Mouse (Mus musculus): ENCODE measurements around the gene Abcb4. TPM values are rescaled to one million over a fixed set of nuclear protein-coding genes. Genes with fewer than 3 reads are reported as not detected.
"Not testable (repeated sequence)": the region's sequence is repeated elsewhere in the genome, so short reads cannot be mapped to it uniquely, and the experiment has no call there.

The Abcb4 gene
- total RNA-seq (2015; ENCODE audit: low replicate concordance) (218 and 229 TPM in 2 replicates), total RNA-seq (2017; ENCODE audit: low replicate concordance) (428 and 435 TPM in 2 replicates)

DNA sequence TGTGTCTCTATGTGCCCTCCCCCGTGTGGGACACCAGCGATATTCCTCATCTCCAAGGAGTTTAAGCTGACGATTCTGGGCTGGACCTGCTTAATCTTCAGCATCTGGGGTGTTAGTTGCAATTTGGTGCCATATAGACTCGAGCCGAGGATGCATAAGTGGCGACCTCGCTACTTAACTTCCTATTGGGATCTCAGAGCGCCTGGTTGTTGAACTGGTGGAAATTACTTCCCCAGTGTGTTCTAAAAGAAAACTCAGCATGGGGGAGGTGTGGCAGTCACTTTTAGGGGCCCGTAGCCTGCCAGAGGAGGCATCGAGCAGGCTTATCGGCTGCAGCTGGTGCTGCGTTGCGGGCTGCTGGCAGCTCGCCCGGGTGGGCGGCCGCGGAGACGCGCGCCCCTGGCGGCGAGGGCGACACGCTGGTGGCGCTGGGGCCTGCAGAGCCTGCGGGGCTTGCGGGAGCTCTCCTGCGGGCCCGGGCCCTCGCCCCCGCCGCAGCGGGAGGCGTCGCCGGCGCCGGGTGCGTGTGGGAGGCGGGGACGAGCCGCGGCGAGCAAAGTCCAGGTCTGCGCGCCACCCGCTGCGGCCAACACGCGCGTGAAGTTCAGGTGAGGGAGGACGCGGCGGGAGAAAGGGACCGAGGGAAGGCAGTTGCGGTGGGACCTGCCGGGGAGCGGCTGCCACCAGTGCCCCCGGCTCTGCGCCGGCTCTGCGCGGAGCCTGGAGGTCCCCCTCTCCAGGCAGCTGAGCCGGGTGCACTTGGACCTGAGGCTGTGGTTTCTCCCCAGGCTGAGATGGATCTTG, at the start of gene Abcb4:
TSS of gene Abcb4 (plus strand) at position 418 of the 804 bp plus-strand sequence.
- peak; percentile 79 for ATAC-seq (replicated peaks; ENCODE audit: low FRiP score, poor library complexity, severe bottlenecking)

DNA sequence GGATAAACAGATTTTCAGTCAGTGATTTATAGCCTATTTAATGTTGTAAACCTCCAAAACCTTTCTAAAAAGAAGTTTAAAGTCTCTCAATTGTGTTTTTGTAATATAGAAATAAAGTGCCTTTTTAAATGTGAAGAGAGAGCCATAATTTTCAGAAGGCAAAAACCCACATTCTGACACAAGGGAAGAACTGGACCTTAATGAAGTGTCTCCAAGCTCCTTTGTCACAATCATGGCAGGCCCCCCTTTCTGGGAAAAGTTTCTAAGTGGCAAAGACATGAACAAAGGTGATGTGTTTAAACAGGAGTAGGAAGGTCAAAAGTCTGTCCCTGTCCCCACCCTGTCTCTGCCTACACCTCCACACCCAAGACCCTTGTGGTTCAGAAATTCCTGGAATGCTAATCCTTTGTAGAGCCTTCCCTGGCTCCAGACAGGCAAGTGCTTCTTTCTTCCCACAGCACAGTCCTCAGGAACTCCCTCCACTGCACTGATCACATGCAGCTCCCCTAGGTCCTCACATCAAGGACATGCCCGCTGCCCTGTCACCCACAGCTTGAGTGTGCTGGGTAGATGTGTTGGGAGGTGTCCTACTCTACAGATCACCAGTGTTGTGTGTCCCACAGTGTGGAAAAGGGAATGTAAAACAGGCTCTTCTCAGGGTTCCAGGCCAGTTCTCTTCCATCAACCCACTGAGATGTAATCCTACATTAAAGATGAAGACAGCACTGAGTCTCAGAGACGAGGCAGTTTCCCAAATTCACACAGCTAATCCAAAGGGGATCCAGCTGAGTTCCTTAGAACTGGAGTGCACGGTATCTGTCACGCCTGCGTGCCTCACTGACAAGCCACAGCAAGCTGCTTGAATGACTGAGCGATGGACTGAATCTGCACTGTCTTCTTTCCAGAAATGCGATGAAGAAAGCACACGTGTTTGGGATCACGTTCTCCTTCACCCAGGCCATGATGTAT, 44.6 kb upstream of the Abcb4 start:
- 0 out of 2 replicates have a peak, but pooled peaks have one; percentile 19 for ATAC-seq (replicated peaks; ENCODE audit: low FRiP score, poor library complexity, severe bottlenecking)

DNA sequence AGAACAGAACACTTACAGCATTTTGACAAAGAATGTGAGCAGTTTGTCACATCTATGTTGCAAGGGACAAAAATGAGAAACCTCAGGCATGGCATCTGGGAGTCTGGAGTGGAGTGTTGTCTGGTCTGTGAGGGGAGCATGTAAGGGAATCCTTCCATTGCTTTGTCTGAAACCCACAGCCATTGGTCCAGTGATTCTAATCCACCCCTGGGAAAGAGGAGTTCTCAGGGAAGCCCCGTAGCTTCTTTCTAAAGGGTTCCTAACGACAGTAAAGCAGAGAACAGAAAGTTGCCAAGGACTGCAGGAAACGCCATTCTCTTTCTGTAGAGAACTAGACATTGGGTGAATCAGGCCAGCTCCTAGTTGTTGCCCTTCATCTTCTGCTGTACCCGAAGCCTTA, 42.7 kb upstream of the Abcb4 start:
- ATAC-seq (replicated peaks; ENCODE audit: low FRiP score, poor library complexity, severe bottlenecking) = no peak

DNA sequence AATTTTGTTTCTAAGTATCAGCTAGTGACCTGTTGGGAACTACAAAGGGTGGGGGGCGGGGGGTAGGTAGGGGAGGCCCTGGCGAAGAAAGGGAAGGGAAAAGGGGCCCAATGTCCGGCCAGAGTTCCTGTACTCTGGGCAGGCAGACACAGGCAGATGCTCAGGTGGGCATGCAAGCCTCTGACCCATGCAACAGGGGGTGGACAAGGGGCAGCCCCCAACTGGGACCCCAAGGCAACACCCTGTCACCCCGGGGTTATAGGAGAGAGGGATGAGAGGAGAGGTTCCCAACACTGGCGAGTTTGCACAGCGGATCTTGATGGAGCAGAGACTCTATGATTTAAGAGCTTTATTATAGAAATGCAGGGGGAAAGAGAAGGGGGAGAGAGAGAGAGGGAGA, 36.3 kb upstream of the Abcb4 start:
- ATAC-seq (replicated peaks; ENCODE audit: low FRiP score, poor library complexity, severe bottlenecking) = no peak

DNA sequence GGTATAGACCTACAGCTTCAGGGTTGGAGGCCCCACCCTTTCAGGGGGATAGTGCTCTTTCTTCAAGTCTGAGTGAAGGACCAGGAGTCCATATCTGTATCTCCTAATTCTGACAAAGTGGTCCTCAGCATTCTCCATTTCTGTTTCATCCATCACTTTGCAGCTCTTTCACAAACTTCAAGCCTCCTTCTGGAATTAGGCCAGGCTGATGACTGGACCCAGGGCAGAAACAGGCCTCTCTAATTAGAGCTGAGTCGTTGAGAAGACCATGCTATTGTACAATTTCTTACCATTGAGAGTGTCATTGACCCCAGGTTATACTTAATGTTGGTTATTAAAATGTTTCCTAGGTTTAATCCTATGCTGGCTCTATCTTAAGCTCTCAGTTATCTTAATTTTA, 31.7 kb upstream of the Abcb4 start:
- no peak for ATAC-seq (replicated peaks; ENCODE audit: low FRiP score, poor library complexity, severe bottlenecking)

DNA sequence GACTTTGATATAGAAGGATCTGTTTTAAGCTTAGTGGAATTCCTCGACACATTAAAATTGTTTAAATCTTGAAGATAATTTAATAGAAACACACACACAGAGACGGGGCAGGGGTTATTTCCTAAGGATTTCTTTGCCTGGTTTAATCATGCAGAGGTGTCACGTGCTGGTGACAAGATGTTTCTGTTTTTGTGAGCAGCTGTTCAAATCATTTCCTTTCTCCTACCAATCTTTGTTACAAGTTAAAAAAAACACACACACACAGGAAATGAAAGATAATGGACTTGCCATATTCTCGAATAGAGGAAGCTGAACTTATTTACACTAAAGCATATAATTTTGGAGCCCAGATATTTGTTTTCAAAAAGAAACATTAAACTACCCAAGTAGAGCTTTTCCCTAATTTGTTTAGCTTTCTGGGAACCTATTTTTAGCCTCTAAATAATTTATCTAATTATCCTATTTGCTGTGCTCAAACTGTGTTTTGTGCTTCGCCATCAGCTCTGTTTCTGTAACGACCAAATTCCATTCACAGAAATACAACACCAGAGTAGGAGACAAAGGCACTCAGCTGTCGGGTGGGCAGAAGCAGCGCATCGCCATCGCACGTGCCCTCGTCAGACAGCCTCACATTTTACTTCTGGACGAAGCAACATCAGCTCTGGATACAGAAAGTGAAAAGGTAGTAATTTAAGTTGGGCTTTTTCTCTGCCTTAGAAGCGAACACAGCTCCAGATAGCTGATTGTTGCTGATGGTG, 29.8 kb upstream of the Abcb4 start:
- no peak for ATAC-seq (replicated peaks; ENCODE audit: low FRiP score, poor library complexity, severe bottlenecking)

DNA sequence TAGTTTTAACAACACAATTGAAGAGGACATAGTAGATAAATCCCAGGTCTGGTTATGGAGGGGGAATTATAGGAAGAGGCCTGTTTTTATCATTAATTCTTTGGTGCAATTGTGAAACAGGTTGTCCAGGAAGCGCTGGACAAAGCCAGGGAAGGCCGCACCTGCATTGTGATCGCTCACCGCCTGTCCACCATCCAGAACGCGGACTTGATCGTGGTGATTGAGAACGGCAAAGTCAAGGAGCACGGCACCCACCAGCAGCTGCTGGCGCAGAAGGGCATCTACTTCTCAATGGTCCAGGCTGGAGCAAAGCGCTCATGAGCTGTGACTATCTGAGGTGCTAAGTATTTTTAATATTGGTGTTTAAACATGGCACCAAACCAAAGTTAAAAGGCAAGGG, 27.9 kb upstream of the Abcb4 start:
- not testable (repeated sequence) for ATAC-seq (replicated peaks; ENCODE audit: low FRiP score, poor library complexity, severe bottlenecking)

DNA sequence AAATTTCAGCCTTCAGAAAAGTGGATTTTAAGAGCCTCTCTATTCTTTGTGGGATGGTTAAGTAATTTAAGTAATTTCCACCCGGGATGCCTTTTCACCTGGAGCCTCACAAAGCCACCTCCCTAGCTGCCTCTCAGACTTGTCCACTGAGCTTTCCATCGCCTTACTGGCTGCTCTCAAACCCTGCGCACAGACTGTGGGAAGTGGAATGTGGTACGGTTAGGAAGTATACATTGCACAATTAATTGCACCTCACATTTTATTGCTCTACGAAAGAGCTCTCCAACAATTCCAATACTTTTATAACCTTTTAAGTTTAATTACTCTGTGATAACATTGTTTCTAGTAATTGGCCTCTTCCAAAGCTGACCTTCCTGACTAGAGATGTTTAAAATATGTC, 27.2 kb upstream of the Abcb4 start:
- ATAC-seq (replicated peaks; ENCODE audit: low FRiP score, poor library complexity, severe bottlenecking) = no peak

DNA sequence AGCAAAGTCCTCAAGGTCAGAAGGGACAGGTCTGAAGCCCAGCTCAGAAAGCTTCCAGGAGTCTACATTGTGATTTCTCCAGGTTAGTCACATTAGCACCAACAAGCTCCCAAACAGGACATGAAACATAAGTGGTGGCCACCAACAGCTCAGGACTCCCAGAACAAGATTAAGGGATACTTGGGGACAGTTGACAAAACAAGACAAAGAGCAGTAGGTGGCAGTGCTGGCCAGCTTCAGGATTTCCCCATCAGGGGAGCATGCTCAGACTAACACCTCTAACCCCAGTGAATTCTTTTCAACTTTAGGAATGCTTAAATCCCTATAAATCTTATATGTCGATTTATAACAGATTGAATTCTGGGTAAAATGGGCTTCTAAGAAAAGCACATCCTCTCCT, 25.5 kb upstream of the Abcb4 start:
- ATAC-seq (replicated peaks; ENCODE audit: low FRiP score, poor library complexity, severe bottlenecking) = peak; percentile 79; the same call in 1 of the 2 replicates

DNA sequence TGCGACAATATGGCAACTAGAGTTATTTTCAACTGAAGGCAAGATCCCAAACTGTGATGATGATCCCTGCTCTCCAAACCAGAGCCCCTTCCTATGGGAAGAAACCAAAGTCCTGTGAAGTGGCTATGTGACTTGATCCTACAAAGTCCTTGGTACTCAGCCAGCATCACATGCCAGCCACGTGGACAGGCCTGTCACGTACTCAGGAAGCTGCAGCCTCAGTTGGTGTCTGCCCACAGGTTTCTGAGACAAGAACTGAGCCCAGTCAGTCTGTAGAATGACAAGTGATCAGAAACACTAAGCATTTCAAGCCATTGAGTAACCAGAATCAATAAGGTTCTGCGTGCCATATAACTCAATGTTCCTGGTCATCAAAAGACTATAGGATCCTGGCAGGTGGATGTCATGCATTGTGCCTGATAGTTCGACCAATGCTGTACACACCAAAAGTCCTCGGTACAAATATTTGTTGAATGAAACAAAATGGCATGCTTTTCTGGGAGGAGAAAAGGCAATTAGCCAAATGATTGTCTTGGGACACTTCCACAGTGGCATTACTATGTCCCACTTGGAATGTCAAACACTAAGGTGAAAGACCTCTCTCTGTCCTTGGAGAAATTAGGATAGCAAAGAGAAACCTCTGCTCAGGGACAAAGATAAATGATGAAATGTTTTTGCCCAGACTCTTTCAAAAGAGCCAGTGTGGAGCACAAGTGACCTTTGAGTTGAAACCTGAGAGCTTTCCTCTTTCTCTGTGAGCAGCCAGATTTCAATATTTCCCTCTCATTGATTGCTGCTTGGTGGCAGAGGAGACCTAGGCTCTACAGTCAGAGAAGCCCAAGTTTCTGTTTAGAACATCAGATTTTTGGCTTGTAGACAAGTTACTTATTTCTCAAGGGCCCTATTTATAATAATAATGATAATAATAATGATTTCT, 20.3 kb upstream of the Abcb4 start:
- ATAC-seq (replicated peaks; ENCODE audit: low FRiP score, poor library complexity, severe bottlenecking) = no peak

DNA sequence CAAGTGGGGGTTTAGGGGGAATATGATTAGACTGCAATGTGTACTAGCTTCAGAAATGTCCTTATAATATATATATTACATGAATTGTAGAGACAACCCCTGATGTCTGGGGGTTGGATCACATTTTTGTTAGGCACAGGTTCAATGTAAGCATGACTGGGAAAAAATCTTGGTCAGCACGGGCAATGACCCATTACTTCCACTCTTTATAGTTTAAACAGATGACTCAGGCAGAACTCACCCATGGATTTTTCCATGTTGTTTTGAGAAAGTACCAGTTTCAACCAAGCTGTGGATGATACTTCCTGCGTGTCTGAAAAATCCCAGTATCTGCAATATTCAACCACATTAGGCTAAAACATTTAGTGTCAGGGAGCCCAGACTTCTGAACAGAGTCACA, 16.4 kb upstream of the Abcb4 start:
- ATAC-seq (replicated peaks; ENCODE audit: low FRiP score, poor library complexity, severe bottlenecking) = no peak

DNA sequence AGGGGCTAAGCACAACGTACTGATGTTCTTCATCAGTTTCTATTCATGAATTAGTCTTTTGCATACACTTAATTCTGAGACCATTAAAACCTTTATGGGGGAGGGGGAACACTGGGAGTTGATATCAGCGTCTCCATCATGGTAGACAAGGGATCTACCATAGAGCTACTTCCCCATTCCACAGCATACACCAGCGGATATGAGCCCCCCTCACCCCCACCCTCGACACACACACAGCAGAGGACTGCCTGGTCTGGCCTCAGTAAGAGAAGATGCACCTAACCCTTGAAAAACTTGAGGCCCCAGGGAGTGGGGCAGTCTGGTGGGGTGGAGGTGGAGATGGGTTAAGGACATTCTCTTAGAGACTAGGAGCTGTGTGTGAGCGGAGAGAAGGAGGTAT, 15.7 kb upstream of the Abcb4 start:
- ATAC-seq (replicated peaks; ENCODE audit: low FRiP score, poor library complexity, severe bottlenecking) = no peak

DNA sequence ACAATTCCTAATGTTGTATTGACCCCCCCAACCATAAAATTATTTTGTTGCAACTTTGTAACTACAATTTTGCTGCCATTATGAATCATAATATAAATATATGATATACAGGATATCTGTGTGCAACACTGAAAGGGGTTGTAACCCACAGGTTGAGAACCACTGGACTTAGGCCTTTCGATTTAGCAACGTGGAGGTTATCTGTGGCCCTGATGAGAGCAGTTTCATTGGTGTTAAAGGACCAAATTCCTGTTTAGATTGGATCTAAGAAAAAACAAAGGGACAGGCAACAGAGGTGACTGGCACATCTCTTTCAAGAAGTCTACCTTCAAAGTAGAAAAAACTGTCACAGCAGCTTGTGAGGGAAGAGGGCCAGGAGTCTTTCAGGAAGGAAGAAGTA, 7.7 kb upstream of the Abcb4 start:
- ATAC-seq (replicated peaks; ENCODE audit: low FRiP score, poor library complexity, severe bottlenecking) = no peak

DNA sequence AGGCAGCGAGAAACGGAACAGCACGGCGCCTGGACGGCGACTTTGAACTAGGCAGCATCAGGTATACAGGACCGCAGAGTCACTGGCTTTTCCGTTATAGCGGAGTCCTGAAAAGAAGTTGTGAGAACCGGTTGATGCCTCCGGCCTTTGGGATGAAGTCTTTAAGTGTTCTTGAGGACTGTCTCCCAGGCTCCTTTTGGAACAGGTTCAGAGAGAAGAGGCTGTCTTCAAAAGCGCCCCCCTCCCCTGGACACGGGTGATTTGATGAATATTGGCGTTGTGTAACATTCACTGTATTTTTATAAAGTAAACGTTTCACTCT, 548 bp downstream of the Abcb4 start:
- ATAC-seq (replicated peaks; ENCODE audit: low FRiP score, poor library complexity, severe bottlenecking) = peak; percentile 28

DNA sequence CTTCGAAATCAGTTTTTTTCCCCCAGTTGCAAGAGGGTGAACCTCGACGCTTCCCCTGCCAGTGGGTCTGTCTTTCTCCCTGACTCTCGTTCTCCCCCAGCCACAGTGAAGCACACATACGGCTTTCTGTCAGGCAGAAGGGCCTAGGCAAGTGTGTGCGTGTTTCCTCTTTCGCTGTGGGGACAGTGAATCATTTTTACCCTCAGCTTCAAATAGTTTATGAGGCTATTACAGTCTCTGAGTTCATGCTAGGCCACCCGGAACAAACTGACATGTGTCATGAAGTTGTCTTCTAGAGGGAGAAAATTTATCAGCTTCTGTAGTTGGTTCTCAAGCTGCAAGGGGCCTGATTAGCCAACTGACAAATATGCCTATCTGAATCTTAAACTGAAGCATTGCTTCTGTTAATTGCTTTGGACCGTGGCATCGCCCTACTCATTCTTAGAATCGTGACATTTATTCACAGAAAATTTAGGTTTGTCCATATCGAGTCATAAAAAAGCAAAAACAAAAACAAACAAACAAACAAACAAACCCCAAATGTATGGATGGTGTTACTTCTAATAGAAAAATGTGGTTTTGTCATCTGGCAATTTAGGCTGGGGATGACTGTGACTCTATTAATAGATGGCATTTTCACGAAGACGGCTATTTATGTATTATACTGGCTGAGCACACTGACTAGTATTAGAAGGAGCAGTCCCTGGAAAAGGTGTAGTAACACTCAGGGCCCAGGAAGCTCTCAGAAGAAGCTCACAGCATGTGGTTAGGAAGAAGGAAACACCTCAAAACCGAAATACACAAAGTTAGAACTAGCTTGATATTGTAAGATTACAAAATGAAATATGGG, 1.3 kb downstream of the Abcb4 start:
- peak; percentile 75 for ATAC-seq (replicated peaks; ENCODE audit: low FRiP score, poor library complexity, severe bottlenecking)

DNA sequence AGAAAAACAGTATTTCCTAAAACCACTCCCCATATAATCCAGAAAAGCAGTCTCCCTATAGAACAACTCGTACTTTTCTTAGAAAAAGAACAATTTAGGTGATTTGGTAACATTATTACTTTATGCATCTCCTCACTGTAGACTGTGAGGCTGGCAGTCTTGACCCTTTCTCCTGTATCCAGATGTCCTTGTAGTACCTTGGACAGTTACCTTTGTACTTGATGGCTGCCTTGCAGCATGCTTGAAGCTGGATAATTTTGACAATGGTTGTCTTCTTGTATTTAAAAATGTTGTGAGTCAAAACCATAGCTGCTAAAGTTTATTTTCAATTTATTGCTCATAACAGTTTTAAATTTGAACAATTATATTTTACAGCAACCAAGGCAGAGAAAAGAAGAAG, 2.7 kb downstream of the Abcb4 start:
- no peak for ATAC-seq (replicated peaks; ENCODE audit: low FRiP score, poor library complexity, severe bottlenecking)

DNA sequence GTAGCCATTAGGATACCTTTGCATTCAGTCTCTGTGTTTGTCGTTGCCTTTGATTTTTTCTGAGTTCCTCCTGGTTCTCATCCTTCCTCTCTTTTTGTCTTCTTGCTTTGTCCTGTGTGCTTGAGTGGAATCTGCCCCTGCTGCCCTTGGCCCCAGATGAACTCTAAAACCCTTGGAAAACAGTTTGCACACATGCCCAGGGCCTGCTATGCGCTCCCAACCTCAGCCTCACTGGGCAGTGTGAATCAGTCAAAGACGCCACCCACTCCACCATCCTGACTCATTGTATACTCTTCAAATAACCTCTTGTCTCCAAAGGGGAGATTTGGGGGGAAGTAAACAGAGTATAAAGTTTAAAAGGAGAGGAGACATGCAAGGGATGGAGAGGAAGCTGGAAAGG, 4.7 kb downstream of the Abcb4 start:
- ATAC-seq (replicated peaks; ENCODE audit: low FRiP score, poor library complexity, severe bottlenecking) = no peak

DNA sequence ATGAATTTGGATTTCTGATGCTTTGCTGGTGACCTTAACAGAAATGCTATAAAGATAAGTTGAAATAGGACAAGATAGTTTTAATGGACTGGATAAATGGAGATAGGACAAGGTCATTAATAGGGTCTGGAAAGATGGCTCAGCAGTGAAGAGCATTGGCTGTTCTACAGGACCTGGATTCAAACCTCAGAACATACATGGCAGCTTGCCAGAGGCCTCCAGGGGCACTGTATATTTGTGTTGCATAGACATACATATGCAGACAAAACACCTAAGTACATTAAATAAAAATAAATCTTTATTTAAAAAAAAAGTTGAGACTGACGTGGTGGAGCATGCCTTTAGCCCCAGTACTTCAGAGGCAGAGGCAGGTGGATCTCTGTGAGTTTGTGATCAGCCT, 7.5 kb downstream of the Abcb4 start:
- no peak for ATAC-seq (replicated peaks; ENCODE audit: low FRiP score, poor library complexity, severe bottlenecking)

Measured in erythroid progenitor cell, adult 5-6 weeks (primary cell).